Mouse (Mus musculus) G1E (cell line): ENCODE data around the gene Pptc7.

Experiments used
- CTCF ChIP-seq: IDR thresholded peaks from 2 replicates; pipeline ENCODE4 v1.5.1; 2012; ENCODE audit warnings: low read depth, low read length, inconsistent platforms, mixed read lengths
- GATA1 ChIP-seq: IDR thresholded peaks from 2 replicates; pipeline ENCODE4 v1.6.1; 2012; ENCODE audit warnings: borderline replicate concordance, low read length, inconsistent platforms, mixed read lengths
- TAL1 ChIP-seq: conservative IDR thresholded peaks from 2 replicates; pipeline ENCODE4 v1.6.1; 2012; ENCODE audit warnings: low read depth, low read length, inconsistent platforms, mixed read lengths

DNA sequence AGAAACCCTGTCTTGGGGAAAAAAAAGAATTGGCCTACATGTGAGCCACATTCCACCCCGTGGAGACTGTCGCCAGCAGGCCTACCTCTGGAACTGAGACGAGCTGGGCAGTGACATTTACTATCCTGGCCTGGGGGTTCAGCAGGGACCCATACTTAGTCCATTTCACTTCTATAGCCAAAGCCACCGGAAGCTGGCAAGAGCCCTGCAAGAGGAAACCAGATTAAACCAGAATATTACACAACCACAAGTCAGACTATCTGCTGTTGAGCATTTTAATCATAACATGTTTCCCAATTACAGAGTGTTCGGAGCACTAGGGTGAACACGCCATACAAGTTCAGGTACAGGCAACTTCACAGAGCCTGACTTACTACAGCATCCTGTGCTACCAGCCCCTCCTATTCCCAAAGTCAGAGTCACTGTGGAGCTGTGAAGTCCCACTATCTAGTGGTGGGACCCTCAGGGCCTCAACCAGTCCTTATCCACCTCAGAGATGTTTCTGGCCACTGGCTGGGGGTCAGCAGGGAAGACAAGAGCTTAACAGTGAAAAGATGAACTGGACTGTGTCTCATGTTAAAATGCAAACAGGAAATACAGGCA, 41.5 kb upstream of the Pptc7 start:
- TF ChIP-seq CTCF (no peak), GATA1 (no peak), TAL1 (no peak)
